Mouse (Mus musculus) lung, postnatal 0 days (tissue): ENCODE measurements at regions not wholly inside any gene's neighbourhood (a gene's known extent, or its start where the extent isn't known, plus 50 kb on each side); places are given as distances from the start of the nearest gene placed in this dataset.

Experiments
- ATAC-seq: fragments of 200-750 bp; cut with Nextera tagmentation; 2 replicates; pipeline ENCODE4 v1.8.0; 2017; ENCODE audit warnings: moderate library complexity
- DNase-seq: peaks from one replicate; pipeline ENCODE4 v3.0.0-alpha.2; 2016; ENCODE audit warnings: low spot score
- H3K27ac ChIP-seq: fragments of 300-500 bp; sonication (generic); 2 replicates; pipeline ENCODE4 v1.5.1; 2014; ENCODE audit warnings: antibody characterized with exemption, mild to moderate bottlenecking, low read length, mixed read lengths
- H3K27me3 ChIP-seq: fragments of 300-500 bp; sonication (generic); replicated peaks from 2 replicates; pipeline ENCODE4 v1.6.1; 2014; ENCODE audit warnings: low read length, mixed read lengths; ENCODE audit not compliant: insufficient read depth
- H3K36me3 ChIP-seq: fragments of 300-500 bp; sonication (generic); 2 replicates; pipeline ENCODE4 v1.6.1; 2014; ENCODE audit warnings: low read length, mixed read lengths; ENCODE audit not compliant: insufficient read depth
- H3K4me1 ChIP-seq: fragments of 300-500 bp; sonication (generic); 2 replicates; pipeline ENCODE4 v1.6.1; 2014; ENCODE audit warnings: antibody characterized with exemption, low read depth, low read length, mixed read lengths; ENCODE audit not compliant: insufficient read depth
- H3K4me2 ChIP-seq: fragments of 300-500 bp; sonication (generic); replicated peaks from 2 replicates; pipeline ENCODE4 v1.6.1; 2014; ENCODE audit warnings: low read depth, mild to moderate bottlenecking, low read length, moderate library complexity, mixed read lengths
- H3K4me3 ChIP-seq: fragments of 300-500 bp; sonication (generic); 2 replicates; pipeline ENCODE4 v1.5.1; 2014; ENCODE audit warnings: low read depth, low read length
- H3K9ac ChIP-seq: fragments of 300-500 bp; sonication (generic); replicated peaks from 2 replicates; pipeline ENCODE4 v1.6.1; 2014; ENCODE audit warnings: low read depth, mild to moderate bottlenecking
- H3K9me3 ChIP-seq: fragments of 300-500 bp; sonication (generic); 2 replicates; pipeline ENCODE4 v1.6.1; 2016; ENCODE audit warnings: low read length, mixed read lengths
- CTCF ChIP-seq: IDR thresholded peaks from 2 replicates; pipeline ENCODE4 v1.5.1; 2016; ENCODE audit warnings: antibody characterized with exemption, mild to moderate bottlenecking
- EP300 ChIP-seq: IDR thresholded peaks from 2 replicates; pipeline ENCODE4 v1.6.1; 2016; ENCODE audit warnings: antibody characterized with exemption, mild to moderate bottlenecking, control low read depth
- WGBS: fragments of 180-500 bp; shearing (Covaris S2); extraction: QIAGEN DNeasy Blood & Tissue Kit; methylation state at CpG from one replicate; pipeline ENCODE4 v1.1.7; 2014; 5-methylcytosine and 5-hydroxymethylcytosine counted together

GRCm38 (mm10) chr12:107608966-107609365, 120.5 kb downstream of the 3110018I06Rik start:
- TF ChIP-seq CTCF = no peak
- TF ChIP-seq EP300 = no peak
- Histone ChIP-seq H3K27me3 (no peaks in the 10 kb centered on the region), H3K4me3 (no peak overlapping the region), H3K9me3 (no peaks in the 10 kb centered on the region), H3K36me3 (no peaks in the 10 kb centered on the region), H3K4me2 (no peak overlapping the region), H3K9ac (no peak overlapping the region), H3K27ac (no peak overlapping the region), H3K4me1 (no peaks in the 10 kb centered on the region)
- ATAC-seq (no peak), DNase-seq (no peak)
- 48% methylated on average over 6 of the region's 6 CpGs for WGBS

- ATAC-seq = no peak
- no peak for DNase-seq
- no peaks in the 10 kb centered on the region for H3K9me3 ChIP-seq
- H3K27ac ChIP-seq = no peak overlapping the region
- H3K36me3 ChIP-seq = no peaks in the 10 kb centered on the region
- H3K9ac ChIP-seq = no peak overlapping the region
- H3K4me3 ChIP-seq = no peak overlapping the region
- WGBS = 59% methylated on average over 4 of the region's 4 CpGs
- TF ChIP-seq EP300 (no peak), CTCF (no peak)
- no peaks in the 10 kb centered on the region for H3K4me1 ChIP-seq
- no peaks in the 10 kb centered on the region for H3K27me3 ChIP-seq
- no peak overlapping the region for H3K4me2 ChIP-seq
These were observed 121.6 kb downstream of the 3110018I06Rik start for GRCm38 (mm10) chr12:107609986-107610385.

- H3K9me3 ChIP-seq = no peaks in the 10 kb centered on the region
- ATAC-seq (no peak), DNase-seq (no peak)
- no peak overlapping the region for H3K4me3 ChIP-seq
- no peaks in the 10 kb centered on the region for H3K36me3 ChIP-seq
- WGBS = 63% methylated on average over 16 of the region's 16 CpGs
- no peak overlapping the region for H3K9ac ChIP-seq
- no peaks in the 10 kb centered on the region for H3K4me1 ChIP-seq
- H3K4me2 ChIP-seq = no peak overlapping the region
- no peaks in the 10 kb centered on the region for H3K27me3 ChIP-seq
- no peak overlapping the region for H3K27ac ChIP-seq
- TF ChIP-seq EP300 = no peak
These were observed 129.0 kb downstream of the 3110018I06Rik start for GRCm38 (mm10) chr12:107617212-107617994.

- WGBS = 50% methylated on average over 3 of the region's 3 CpGs
- Histone ChIP-seq H3K4me2 (no peak overlapping the region), H3K27ac (no peak overlapping the region), H3K4me1 (no peaks in the 10 kb centered on the region), H3K27me3 (no peaks in the 10 kb centered on the region), H3K36me3 (no peaks in the 10 kb centered on the region), H3K9me3 (no peaks in the 10 kb centered on the region), H3K4me3 (no peak overlapping the region), H3K9ac (no peak overlapping the region)
- no peak for DNase-seq
- TF ChIP-seq EP300 (no peak), CTCF (no peak)
- no peak for ATAC-seq
These were observed 136.0 kb downstream of the 3110018I06Rik start for GRCm38 (mm10) chr12:107624446-107624845.

GRCm38 (mm10) chr12:107648008-107648407, 159.6 kb downstream of the 3110018I06Rik start:
- no peak for ATAC-seq
- no peak overlapping the region for H3K4me3 ChIP-seq
- no peak for TF ChIP-seq EP300
- TF ChIP-seq CTCF = no peak
- no peak for DNase-seq
- H3K27me3 ChIP-seq = no peaks in the 10 kb centered on the region
- no peaks in the 10 kb centered on the region for H3K9me3 ChIP-seq
- no peaks in the 10 kb centered on the region for H3K4me1 ChIP-seq
- no peak overlapping the region for H3K27ac ChIP-seq
- WGBS = 90% methylated on average over 9 of the region's 9 CpGs
- no peaks in the 10 kb centered on the region for H3K36me3 ChIP-seq
- H3K4me2 ChIP-seq = no peak overlapping the region
- H3K9ac ChIP-seq = no peak overlapping the region

- ATAC-seq = no peak
- Histone ChIP-seq H3K36me3 (no peaks in the 10 kb centered on the region), H3K27ac (no peak overlapping the region), H3K9ac (no peak overlapping the region), H3K4me1 (no peaks in the 10 kb centered on the region), H3K27me3 (no peaks in the 10 kb centered on the region), H3K4me3 (no peak overlapping the region), H3K4me2 (no peak overlapping the region), H3K9me3 (no peaks in the 10 kb centered on the region)
- WGBS = 49% methylated on average over 3 of the region's 3 CpGs
- no peak for DNase-seq
- TF ChIP-seq EP300 (no peak), CTCF (no peak)
These were observed 163.8 kb downstream of the 3110018I06Rik start for GRCm38 (mm10) chr12:107652126-107652728.
